Mouse (Mus musculus): Measurements from ENCODE around the gene Fis1. TPM values are rescaled to one million over a fixed set of nuclear protein-coding genes. Genes with fewer than 3 reads are reported as not detected.

The Fis1 gene
- polyA plus RNA-seq, 1 experiment: 433 TPM

- no peak for TF ChIP-seq POLR2A (IDR thresholded peaks at IDR 0.05; ENCODE audit: extremely low read depth, insufficient read depth, low read length)
- TF ChIP-seq CTCF (IDR thresholded peaks at IDR 0.05; ENCODE audit: extremely low read depth, insufficient read depth, low read length): no peak
- Histone ChIP-seq H3K4me1 (ENCODE audit: control insufficient read depth, insufficient read depth, low read length) (0 out of 2 replicates have a peak, but pooled peaks cover 1% of the 10 kb centered on the region), H3K27ac (ENCODE audit: insufficient read depth, low read length) (no peak overlapping the region), H3K4me3 (ENCODE audit: insufficient read depth, low read length) (peak overlapping the region; percentile 60)
Observed at GRCm38 (mm10) chr5:136919546-136920301, 33.4 kb upstream of the Fis1 start.

DNA sequence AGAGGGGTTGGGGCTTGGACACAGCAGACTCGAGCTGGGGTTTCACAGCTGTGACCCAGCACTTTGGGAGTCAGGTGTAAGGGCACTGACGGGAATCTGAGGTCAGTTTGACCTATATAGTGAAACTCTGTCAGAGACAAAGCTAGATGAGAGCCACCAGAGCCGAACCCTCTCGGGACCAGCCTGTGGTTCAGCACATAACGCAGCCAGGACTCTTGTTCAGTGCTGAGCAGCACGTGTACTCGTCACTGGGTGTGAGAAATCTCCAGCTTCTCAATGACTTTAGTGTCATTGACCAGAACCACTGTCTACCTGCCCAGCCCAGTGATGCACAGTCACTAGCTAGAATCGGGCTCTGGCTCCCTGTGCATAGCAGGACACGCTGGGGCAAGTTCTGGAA is 30.2 kb upstream of the Fis1 start:
- Histone ChIP-seq H3K4me1 (ENCODE audit: control insufficient read depth, insufficient read depth, low read length) (0 out of 2 replicates have a peak, but pooled peaks cover 1% of the 10 kb centered on the region), H3K27ac (ENCODE audit: insufficient read depth, low read length) (no peak overlapping the region), H3K4me3 (ENCODE audit: insufficient read depth, low read length) (no peak overlapping the region)
- TF ChIP-seq POLR2A (IDR thresholded peaks at IDR 0.05; ENCODE audit: extremely low read depth, insufficient read depth, low read length) (no peak), CTCF (IDR thresholded peaks at IDR 0.05; ENCODE audit: extremely low read depth, insufficient read depth, low read length) (no peak)

DNA sequence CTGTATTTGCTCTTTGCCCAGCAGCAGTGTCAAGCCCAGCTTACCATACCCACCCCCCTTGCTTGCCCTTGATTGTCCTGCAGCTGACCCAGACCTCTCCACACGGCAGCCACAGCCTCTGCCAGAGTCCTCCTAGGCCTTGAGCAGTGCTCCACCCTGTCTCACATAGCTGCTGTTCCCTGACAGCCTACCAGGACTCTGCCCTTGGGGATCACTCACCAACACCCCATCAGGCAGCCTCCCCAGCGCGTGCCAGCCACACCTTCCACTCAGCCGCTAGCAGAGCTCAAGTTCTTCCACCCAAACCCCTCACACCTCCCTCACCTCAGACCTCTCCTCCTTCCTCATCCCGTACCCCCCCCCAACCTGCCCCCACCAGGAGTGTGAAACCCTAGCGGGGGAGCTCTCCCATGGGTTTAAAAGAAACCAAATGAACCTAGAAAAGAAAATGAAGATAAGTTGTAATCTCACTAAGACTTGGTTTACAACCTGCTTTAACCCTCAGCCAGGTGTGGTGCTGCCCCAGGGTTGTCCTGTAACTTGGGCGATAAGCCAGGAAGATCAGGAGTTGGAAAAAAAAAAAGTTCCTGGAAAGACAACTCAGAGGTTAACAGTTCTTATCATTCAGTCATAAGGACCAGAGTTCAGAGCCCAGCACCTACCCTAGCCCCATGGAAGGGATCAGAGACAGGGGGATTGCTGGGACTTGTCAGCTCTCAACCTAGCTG is 29.2 kb upstream of the Fis1 start:
- Histone ChIP-seq H3K27ac (ENCODE audit: insufficient read depth, low read length) (no peak overlapping the region), H3K4me1 (ENCODE audit: control insufficient read depth, insufficient read depth, low read length) (0 out of 2 replicates have a peak, but pooled peaks cover 1% of the 10 kb centered on the region), H3K4me3 (ENCODE audit: insufficient read depth, low read length) (no peak overlapping the region)
- TF ChIP-seq POLR2A (IDR thresholded peaks at IDR 0.05; ENCODE audit: extremely low read depth, insufficient read depth, low read length) (no peak), CTCF (IDR thresholded peaks at IDR 0.05; ENCODE audit: extremely low read depth, insufficient read depth, low read length) (no peak)

DNA sequence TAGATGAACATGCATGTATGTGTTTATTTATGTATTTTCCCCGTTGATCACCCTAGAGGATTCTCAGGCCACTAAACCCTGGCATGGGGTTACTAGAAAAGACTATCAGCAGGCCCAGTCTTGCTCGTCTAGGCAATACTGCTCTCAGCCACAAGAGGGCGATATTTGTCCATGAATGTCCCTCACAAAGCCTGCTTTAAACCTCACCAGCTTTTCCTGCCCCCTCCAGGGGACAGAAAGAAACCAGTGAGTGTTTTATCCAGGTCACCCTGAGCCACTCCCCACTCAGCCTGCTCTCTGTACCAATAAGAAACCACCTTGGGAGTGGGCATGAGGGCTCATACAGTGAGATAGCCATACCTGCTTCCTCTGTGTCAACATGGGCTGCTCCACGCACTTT is 24.0 kb upstream of the Fis1 start:
- Histone ChIP-seq H3K4me1 (ENCODE audit: control insufficient read depth, insufficient read depth, low read length) (no peaks in the 10 kb centered on the region; the same call in 1 of the 2 replicates), H3K27ac (ENCODE audit: insufficient read depth, low read length) (no peak overlapping the region), H3K4me3 (ENCODE audit: insufficient read depth, low read length) (no peak overlapping the region)
- TF ChIP-seq CTCF (IDR thresholded peaks at IDR 0.05; ENCODE audit: extremely low read depth, insufficient read depth, low read length) (peak; percentile 98), POLR2A (IDR thresholded peaks at IDR 0.05; ENCODE audit: extremely low read depth, insufficient read depth, low read length) (no peak)

DNA sequence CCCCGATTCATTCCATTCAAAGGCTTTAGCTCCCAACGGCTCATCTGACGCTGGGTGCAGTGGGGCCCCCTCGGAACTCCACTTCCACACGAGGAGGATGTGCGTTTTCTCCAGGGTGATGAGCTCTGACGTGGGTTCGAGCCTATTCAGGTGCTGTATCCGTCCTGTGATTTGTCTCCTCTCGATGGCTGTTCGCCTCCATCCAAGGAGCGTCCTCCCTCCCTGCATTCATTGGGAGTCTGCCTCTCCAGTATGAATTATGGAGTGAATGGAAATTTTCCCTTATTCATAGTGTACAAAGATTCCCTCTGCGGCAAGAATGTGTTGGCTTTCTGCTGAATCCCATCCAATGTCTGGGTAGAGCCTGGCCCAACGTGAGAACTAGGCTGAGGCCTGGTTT is 21.2 kb upstream of the Fis1 start:
- no peaks in the 10 kb centered on the region; the same call in 1 of the 2 replicates for H3K4me1 ChIP-seq (ENCODE audit: control insufficient read depth, insufficient read depth, low read length)
- no peak for TF ChIP-seq POLR2A (IDR thresholded peaks at IDR 0.05; ENCODE audit: extremely low read depth, insufficient read depth, low read length)
- no peak for TF ChIP-seq CTCF (IDR thresholded peaks at IDR 0.05; ENCODE audit: extremely low read depth, insufficient read depth, low read length)
- no peak overlapping the region for H3K4me3 ChIP-seq (ENCODE audit: insufficient read depth, low read length)
- no peak overlapping the region for H3K27ac ChIP-seq (ENCODE audit: insufficient read depth, low read length)

- no peak overlapping the region for H3K27ac ChIP-seq (ENCODE audit: insufficient read depth, low read length)
- H3K4me3 ChIP-seq (ENCODE audit: insufficient read depth, low read length): no peak overlapping the region
- TF ChIP-seq CTCF (IDR thresholded peaks at IDR 0.05; ENCODE audit: extremely low read depth, insufficient read depth, low read length) (no peak), POLR2A (IDR thresholded peaks at IDR 0.05; ENCODE audit: extremely low read depth, insufficient read depth, low read length) (no peak)
- no peaks in the 10 kb centered on the region; the same call in 1 of the 2 replicates for H3K4me1 ChIP-seq (ENCODE audit: control insufficient read depth, insufficient read depth, low read length)
Observed at GRCm38 (mm10) chr5:136932956-136933355, 20.1 kb upstream of the Fis1 start.

- H3K4me1 ChIP-seq (ENCODE audit: control insufficient read depth, insufficient read depth, low read length): no peaks in the 10 kb centered on the region; the same call in 1 of the 2 replicates
- H3K4me3 ChIP-seq (ENCODE audit: insufficient read depth, low read length): no peak overlapping the region
- no peak overlapping the region for H3K27ac ChIP-seq (ENCODE audit: insufficient read depth, low read length)
- no peak for TF ChIP-seq CTCF (IDR thresholded peaks at IDR 0.05; ENCODE audit: extremely low read depth, insufficient read depth, low read length)
- TF ChIP-seq POLR2A (IDR thresholded peaks at IDR 0.05; ENCODE audit: extremely low read depth, insufficient read depth, low read length): no peak
Observed at GRCm38 (mm10) chr5:136933930-136934329, 19.1 kb upstream of the Fis1 start.

- Histone ChIP-seq H3K27ac (ENCODE audit: insufficient read depth, low read length) (no peak overlapping the region), H3K4me3 (ENCODE audit: insufficient read depth, low read length) (no peak overlapping the region), H3K4me1 (ENCODE audit: control insufficient read depth, insufficient read depth, low read length) (no peaks in the 10 kb centered on the region)
- peak; percentile 39; the same call in 1 of the 2 replicates for TF ChIP-seq CTCF (IDR thresholded peaks at IDR 0.05; ENCODE audit: extremely low read depth, insufficient read depth, low read length)
- no peak for TF ChIP-seq POLR2A (IDR thresholded peaks at IDR 0.05; ENCODE audit: extremely low read depth, insufficient read depth, low read length)
Observed at GRCm38 (mm10) chr5:136935905-136936695, 17.0 kb upstream of the Fis1 start.

DNA sequence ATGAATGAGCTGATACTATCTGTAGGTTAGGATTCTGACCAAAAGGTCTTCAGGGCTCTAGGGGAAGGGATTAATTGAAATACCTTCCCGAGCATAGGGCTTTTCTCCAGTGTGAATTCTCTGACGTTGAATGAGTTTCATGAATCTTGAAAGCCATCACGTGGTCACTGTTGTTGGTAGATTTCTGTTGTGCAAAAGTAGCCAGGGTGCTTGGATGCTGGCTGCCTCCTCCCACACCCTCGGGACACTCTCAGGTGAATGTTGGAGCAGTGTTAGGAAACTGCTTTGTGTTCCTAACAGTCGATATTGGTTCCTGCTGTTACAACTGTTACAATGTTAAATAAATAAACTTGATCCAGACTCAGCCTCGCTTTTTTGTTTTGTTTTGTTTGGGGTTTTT is 16.3 kb upstream of the Fis1 start:
- Histone ChIP-seq H3K4me3 (ENCODE audit: insufficient read depth, low read length) (no peak overlapping the region), H3K4me1 (ENCODE audit: control insufficient read depth, insufficient read depth, low read length) (no peaks in the 10 kb centered on the region), H3K27ac (ENCODE audit: insufficient read depth, low read length) (no peak overlapping the region)
- TF ChIP-seq CTCF (IDR thresholded peaks at IDR 0.05; ENCODE audit: extremely low read depth, insufficient read depth, low read length) (no peak), POLR2A (IDR thresholded peaks at IDR 0.05; ENCODE audit: extremely low read depth, insufficient read depth, low read length) (no peak)
